Mouse (Mus musculus): ENCODE results near the gene Sap18. TPM values are rescaled to one million over a fixed set of nuclear protein-coding genes. Genes with fewer than 3 reads are reported as not detected.
"Not testable (repeated sequence)": the region's sequence is repeated elsewhere in the genome, so short reads cannot be mapped to it uniquely, and the experiment has no call there.

Sap18 gene
- polyA plus RNA-seq (2015; fragmentation: Nextera tagmentation; extraction: Ambion mirVana), result 26.7 and 32.5 TPM in 2 replicates

- Histone ChIP-seq H3K9ac (ENCODE audit: low read depth, low read length) (peak within 1 kb of the TSS; percentile 84), H3K4me3 (ENCODE audit: low read length) (peak within 1 kb of the TSS; percentile 85), H3K4me1 (ENCODE audit: control insufficient read depth, insufficient read depth, low read depth, low read length) (peaks cover 19% of the 10 kb centered on the region), H3K27me3 (replicated peaks; ENCODE audit: control insufficient read depth, insufficient read depth, low read length) (no peaks in the 10 kb centered on the region), H3K27ac (ENCODE audit: low read depth, low read length) (peak within 1 kb of the TSS; percentile 86), H3K4me2 (ENCODE audit: low read length) (peak within 1 kb of the TSS; percentile 85), H3K36me3 (ENCODE audit: control insufficient read depth, insufficient read depth, low read length) (peaks cover 7% of the 10 kb centered on the region; the same call in 1 of the 2 replicates), H3K9me3 (ENCODE audit: control insufficient read depth, low read length) (no peaks in the 10 kb centered on the region)
- WGBS, result under 1% methylated on average over 89 of the region's 99 CpGs
- peak; percentile 99 for ATAC-seq
Observed at GRCm38 (mm10) chr14:57797991-57798931, at the start of gene Sap18. Gene Sap18, plus strand, starts transcription at chr14:57798180.

GRCm38 (mm10) chr14:57749501-57749900, 48.5 kb upstream of the Sap18 start:
- Histone ChIP-seq H3K27ac (ENCODE audit: low read depth, low read length) (no peak overlapping the region), H3K9ac (ENCODE audit: low read depth, low read length) (no peak overlapping the region), H3K4me3 (ENCODE audit: low read length) (no peak overlapping the region), H3K36me3 (ENCODE audit: control insufficient read depth, insufficient read depth, low read length) (no peaks in the 10 kb centered on the region), H3K4me1 (ENCODE audit: control insufficient read depth, insufficient read depth, low read depth, low read length) (peaks cover 4% of the 10 kb centered on the region), H3K4me2 (ENCODE audit: low read length) (no peak overlapping the region), H3K27me3 (replicated peaks; ENCODE audit: control insufficient read depth, insufficient read depth, low read length) (no peaks in the 10 kb centered on the region), H3K9me3 (ENCODE audit: control insufficient read depth, low read length) (no peaks in the 10 kb centered on the region)
- 77% methylated on average over 2 of the region's 2 CpGs for WGBS
- no peak for ATAC-seq

GRCm38 (mm10) chr14:57751006-57751405, 47.0 kb upstream of the Sap18 start:
- H3K4me1 ChIP-seq (ENCODE audit: control insufficient read depth, insufficient read depth, low read depth, low read length); H3K9ac ChIP-seq (ENCODE audit: low read depth, low read length); H3K27me3 ChIP-seq (replicated peaks; ENCODE audit: control insufficient read depth, insufficient read depth, low read length); H3K27ac ChIP-seq (ENCODE audit: low read depth, low read length); ATAC-seq; H3K4me2 ChIP-seq (ENCODE audit: low read length); H3K36me3 ChIP-seq (ENCODE audit: control insufficient read depth, insufficient read depth, low read length); H3K9me3 ChIP-seq (ENCODE audit: control insufficient read depth, low read length); H3K4me3 ChIP-seq (ENCODE audit: low read length): not testable (repeated sequence)

- no peak for ATAC-seq
- Histone ChIP-seq H3K27ac (ENCODE audit: low read depth, low read length) (no peak overlapping the region), H3K4me1 (ENCODE audit: control insufficient read depth, insufficient read depth, low read depth, low read length) (no peaks in the 10 kb centered on the region), H3K36me3 (ENCODE audit: control insufficient read depth, insufficient read depth, low read length) (no peaks in the 10 kb centered on the region), H3K9me3 (ENCODE audit: control insufficient read depth, low read length) (no peaks in the 10 kb centered on the region), H3K4me2 (ENCODE audit: low read length) (no peak overlapping the region), H3K9ac (ENCODE audit: low read depth, low read length) (no peak overlapping the region), H3K4me3 (ENCODE audit: low read length) (no peak overlapping the region), H3K27me3 (replicated peaks; ENCODE audit: control insufficient read depth, insufficient read depth, low read length) (no peaks in the 10 kb centered on the region)
- 39% methylated on average over 9 of the region's 9 CpGs for WGBS
Observed at GRCm38 (mm10) chr14:57753351-57753992, 44.5 kb upstream of the Sap18 start.

GRCm38 (mm10) chr14:57755661-57756060, 42.3 kb upstream of the Sap18 start:
- Histone ChIP-seq H3K27ac (ENCODE audit: low read depth, low read length) (no peak overlapping the region), H3K36me3 (ENCODE audit: control insufficient read depth, insufficient read depth, low read length) (no peaks in the 10 kb centered on the region), H3K27me3 (replicated peaks; ENCODE audit: control insufficient read depth, insufficient read depth, low read length) (no peaks in the 10 kb centered on the region), H3K9me3 (ENCODE audit: control insufficient read depth, low read length) (no peaks in the 10 kb centered on the region), H3K4me2 (ENCODE audit: low read length) (no peak overlapping the region), H3K4me3 (ENCODE audit: low read length) (no peak overlapping the region), H3K4me1 (ENCODE audit: control insufficient read depth, insufficient read depth, low read depth, low read length) (no peaks in the 10 kb centered on the region), H3K9ac (ENCODE audit: low read depth, low read length) (no peak overlapping the region)
- no peak for ATAC-seq
- 96% methylated on average over 2 of the region's 2 CpGs for WGBS

- WGBS, result 82% methylated on average over 4 of the region's 4 CpGs
- no peak overlapping the region for H3K4me2 ChIP-seq (ENCODE audit: low read length)
- no peak overlapping the region for H3K27ac ChIP-seq (ENCODE audit: low read depth, low read length)
- H3K4me1 ChIP-seq (ENCODE audit: control insufficient read depth, insufficient read depth, low read depth, low read length), result no peaks in the 10 kb centered on the region
- H3K9me3 ChIP-seq (ENCODE audit: control insufficient read depth, low read length), result no peaks in the 10 kb centered on the region
- H3K9ac ChIP-seq (ENCODE audit: low read depth, low read length), result no peak overlapping the region
- H3K27me3 ChIP-seq (replicated peaks; ENCODE audit: control insufficient read depth, insufficient read depth, low read length), result no peaks in the 10 kb centered on the region
- no peak overlapping the region for H3K4me3 ChIP-seq (ENCODE audit: low read length)
- no peak for ATAC-seq
- H3K36me3 ChIP-seq (ENCODE audit: control insufficient read depth, insufficient read depth, low read length), result no peaks in the 10 kb centered on the region
Observed at GRCm38 (mm10) chr14:57756094-57756493, 41.9 kb upstream of the Sap18 start.

- no peak within 1 kb of the TSS for H3K4me2 ChIP-seq (ENCODE audit: low read length)
- no peak within 1 kb of the TSS for H3K9ac ChIP-seq (ENCODE audit: low read depth, low read length)
- ATAC-seq, result no peak
- H3K27me3 ChIP-seq (replicated peaks; ENCODE audit: control insufficient read depth, insufficient read depth, low read length), result no peaks in the 10 kb centered on the region
- 73% methylated on average over 4 of the region's 4 CpGs for WGBS
- H3K27ac ChIP-seq (ENCODE audit: low read depth, low read length), result no peak within 1 kb of the TSS
- H3K9me3 ChIP-seq (ENCODE audit: control insufficient read depth, low read length), result no peaks in the 10 kb centered on the region
- H3K36me3 ChIP-seq (ENCODE audit: control insufficient read depth, insufficient read depth, low read length), result no peaks in the 10 kb centered on the region
- no peak within 1 kb of the TSS for H3K4me3 ChIP-seq (ENCODE audit: low read length)
- H3K4me1 ChIP-seq (ENCODE audit: control insufficient read depth, insufficient read depth, low read depth, low read length), result no peaks in the 10 kb centered on the region
Observed at GRCm38 (mm10) chr14:57758237-57758636, 39.7 kb upstream of the Sap18 start, which contains the start of gene Lats2. Gene Lats2, minus strand, starts transcription at chr14:57758388.

- no peak overlapping the region for H3K9ac ChIP-seq (ENCODE audit: low read depth, low read length)
- no peaks in the 10 kb centered on the region for H3K4me1 ChIP-seq (ENCODE audit: control insufficient read depth, insufficient read depth, low read depth, low read length)
- WGBS, result 30% methylated on average over 10 of the region's 10 CpGs
- no peaks in the 10 kb centered on the region for H3K27me3 ChIP-seq (replicated peaks; ENCODE audit: control insufficient read depth, insufficient read depth, low read length)
- peak; percentile 54; the same call in 1 of the 2 replicates for ATAC-seq
- no peaks in the 10 kb centered on the region for H3K36me3 ChIP-seq (ENCODE audit: control insufficient read depth, insufficient read depth, low read length)
- H3K4me3 ChIP-seq (ENCODE audit: low read length), result no peak overlapping the region
- H3K4me2 ChIP-seq (ENCODE audit: low read length), result no peak overlapping the region
- H3K27ac ChIP-seq (ENCODE audit: low read depth, low read length), result peak overlapping the region; percentile 14; the same call in 1 of the 2 replicates
- no peaks in the 10 kb centered on the region for H3K9me3 ChIP-seq (ENCODE audit: control insufficient read depth, low read length)
Observed at GRCm38 (mm10) chr14:57760447-57761412, 37.2 kb upstream of the Sap18 start.
